Mouse (Mus musculus): ENCODE results near the gene Lin52. TPM values are rescaled to one million over a fixed set of nuclear protein-coding genes. Genes with fewer than 3 reads are reported as not detected.

Gene Lin52
- polyA plus RNA-seq, 1 experiment from 2014 or later, result 41.3 TPM

GRCm38 (mm10) chr12:84438697-84439096, 12.5 kb upstream of the Lin52 start:
- H3K4me3 ChIP-seq (replicated peaks), result no peak overlapping the region
- 82% methylated on average over 2 of the region's 2 CpGs for WGBS
- no peak for ATAC-seq
- 0 out of 2 replicates have a peak, but pooled peaks cover 2% of the 10 kb centered on the region for H3K9me3 ChIP-seq
- no peak overlapping the region for H3K27ac ChIP-seq
- peaks cover 5% of the 10 kb centered on the region; the same call in 1 of the 2 replicates for H3K36me3 ChIP-seq
- no peaks in the 10 kb centered on the region for H3K27me3 ChIP-seq
- H3K9ac ChIP-seq (replicated peaks), result no peak overlapping the region
- no peak overlapping the region for H3K4me2 ChIP-seq (replicated peaks)
- H3K4me1 ChIP-seq (replicated peaks), result no peaks in the 10 kb centered on the region

- no peak for ATAC-seq
- Histone ChIP-seq H3K4me3 (replicated peaks) (no peak overlapping the region), H3K4me1 (replicated peaks) (no peaks in the 10 kb centered on the region), H3K36me3 (peaks cover 3% of the 10 kb centered on the region; the same call in 1 of the 2 replicates), H3K9me3 (0 out of 2 replicates have a peak, but pooled peaks cover 2% of the 10 kb centered on the region), H3K27me3 (peaks cover 7% of the 10 kb centered on the region; the same call in 1 of the 2 replicates), H3K9ac (replicated peaks) (no peak overlapping the region), H3K4me2 (replicated peaks) (no peak overlapping the region), H3K27ac (no peak overlapping the region)
- 74% methylated on average over 4 of the region's 4 CpGs for WGBS
Measured at GRCm38 (mm10) chr12:84442526-84442925, 8.7 kb upstream of the Lin52 start.

GRCm38 (mm10) chr12:84447386-84447785, 3.8 kb upstream of the Lin52 start:
- WGBS, result 63% methylated on average over 1 of the region's 1 CpGs
- Histone ChIP-seq H3K9me3 (0 out of 2 replicates have a peak, but pooled peaks cover 2% of the 10 kb centered on the region), H3K36me3 (no peaks in the 10 kb centered on the region), H3K27me3 (peaks cover 7% of the 10 kb centered on the region; the same call in 1 of the 2 replicates), H3K27ac (no peak overlapping the region), H3K4me1 (replicated peaks) (peaks cover 15% of the 10 kb centered on the region), H3K9ac (replicated peaks) (no peak overlapping the region), H3K4me2 (replicated peaks) (no peak overlapping the region), H3K4me3 (replicated peaks) (no peak overlapping the region)
- ATAC-seq, result no peak

- no peak overlapping the region for H3K9ac ChIP-seq (replicated peaks)
- no peak overlapping the region for H3K4me2 ChIP-seq (replicated peaks)
- H3K36me3 ChIP-seq, result no peaks in the 10 kb centered on the region
- H3K9me3 ChIP-seq, result no peaks in the 10 kb centered on the region
- no peak for ATAC-seq
- WGBS, result 85% methylated on average over 6 of the region's 6 CpGs
- peaks cover 7% of the 10 kb centered on the region; the same call in 1 of the 2 replicates for H3K27me3 ChIP-seq
- H3K27ac ChIP-seq, result no peak overlapping the region
- H3K4me1 ChIP-seq (replicated peaks), result peaks cover 23% of the 10 kb centered on the region
- H3K4me3 ChIP-seq (replicated peaks), result no peak overlapping the region
Measured at GRCm38 (mm10) chr12:84448181-84448580, 3.0 kb upstream of the Lin52 start.

GRCm38 (mm10) chr12:84449887-84450286, 1.3 kb upstream of the Lin52 start:
- Histone ChIP-seq H3K4me1 (replicated peaks) (peaks cover 25% of the 10 kb centered on the region), H3K27ac (no peak overlapping the region), H3K4me3 (replicated peaks) (peak overlapping the region; percentile 66), H3K27me3 (peaks cover 7% of the 10 kb centered on the region; the same call in 1 of the 2 replicates), H3K36me3 (no peaks in the 10 kb centered on the region), H3K4me2 (replicated peaks) (peak overlapping the region; percentile 97), H3K9ac (replicated peaks) (no peak overlapping the region), H3K9me3 (no peaks in the 10 kb centered on the region)
- whole genome bisulfite sequencing, result 55% methylated on average over 10 of the region's 10 CpGs
- ATAC-seq, result no peak

- Histone ChIP-seq H3K27me3 (peaks cover 7% of the 10 kb centered on the region; the same call in 1 of the 2 replicates), H3K9me3 (no peaks in the 10 kb centered on the region), H3K36me3 (no peaks in the 10 kb centered on the region), H3K27ac (peak overlapping the region; percentile 32), H3K9ac (replicated peaks) (peak overlapping the region; percentile 74), H3K4me3 (replicated peaks) (peak overlapping the region; percentile 66), H3K4me2 (replicated peaks) (peak overlapping the region; percentile 97), H3K4me1 (replicated peaks) (peaks cover 25% of the 10 kb centered on the region)
- ATAC-seq, result no peak
- WGBS, result 0% methylated on average over 6 of the region's 6 CpGs
Measured at GRCm38 (mm10) chr12:84450351-84450717, 888 bp upstream of the Lin52 start.

GRCm38 (mm10) chr12:84451801-84452200, 579 bp downstream of the Lin52 start:
- Histone ChIP-seq H3K4me1 (replicated peaks) (peaks cover 25% of the 10 kb centered on the region), H3K4me3 (replicated peaks) (peak overlapping the region; percentile 66), H3K9ac (replicated peaks) (peak overlapping the region; percentile 70), H3K27me3 (peaks cover 4% of the 10 kb centered on the region; the same call in 1 of the 2 replicates), H3K36me3 (0 out of 2 replicates have a peak, but pooled peaks cover under 1% of the 10 kb centered on the region), H3K4me2 (replicated peaks) (peak overlapping the region; percentile 97), H3K9me3 (no peaks in the 10 kb centered on the region), H3K27ac (peak overlapping the region; percentile 55)
- ATAC-seq, result no peak
- under 1% methylated on average over 11 of the region's 11 CpGs for WGBS

- H3K4me3 ChIP-seq (replicated peaks), result no peak overlapping the region
- no peak overlapping the region for H3K9ac ChIP-seq (replicated peaks)
- 93% methylated on average over 3 of the region's 3 CpGs for WGBS
- peaks cover 15% of the 10 kb centered on the region for H3K4me1 ChIP-seq (replicated peaks)
- H3K27ac ChIP-seq, result no peak overlapping the region
- no peaks in the 10 kb centered on the region for H3K27me3 ChIP-seq
- no peak for ATAC-seq
- peaks cover 32% of the 10 kb centered on the region for H3K36me3 ChIP-seq
- H3K9me3 ChIP-seq, result no peaks in the 10 kb centered on the region
- no peak overlapping the region for H3K4me2 ChIP-seq (replicated peaks)
Measured at GRCm38 (mm10) chr12:84456911-84457310, 5.7 kb downstream of the Lin52 start.

GRCm38 (mm10) chr12:84459845-84460244, 8.6 kb downstream of the Lin52 start:
- Histone ChIP-seq H3K9me3 (no peaks in the 10 kb centered on the region), H3K36me3 (peaks cover 58% of the 10 kb centered on the region), H3K9ac (replicated peaks) (no peak overlapping the region), H3K27me3 (no peaks in the 10 kb centered on the region), H3K4me1 (replicated peaks) (no peaks in the 10 kb centered on the region), H3K4me2 (replicated peaks) (no peak overlapping the region), H3K4me3 (replicated peaks) (no peak overlapping the region), H3K27ac (no peak overlapping the region)
- ATAC-seq, result no peak
- 47% methylated on average over 1 of the region's 1 CpGs for WGBS

- Histone ChIP-seq H3K27ac (no peak overlapping the region), H3K9ac (replicated peaks) (no peak overlapping the region), H3K36me3 (peaks cover 61% of the 10 kb centered on the region), H3K27me3 (no peaks in the 10 kb centered on the region), H3K4me1 (replicated peaks) (no peaks in the 10 kb centered on the region), H3K4me2 (replicated peaks) (no peak overlapping the region), H3K4me3 (replicated peaks) (no peak overlapping the region), H3K9me3 (no peaks in the 10 kb centered on the region)
- ATAC-seq, result no peak
- WGBS, result 92% methylated on average over 5 of the region's 5 CpGs
Measured at GRCm38 (mm10) chr12:84461416-84461815, 10.2 kb downstream of the Lin52 start.

- Histone ChIP-seq H3K36me3 (peaks cover 55% of the 10 kb centered on the region), H3K4me1 (replicated peaks) (no peaks in the 10 kb centered on the region), H3K4me2 (replicated peaks) (no peak overlapping the region), H3K4me3 (replicated peaks) (no peak overlapping the region), H3K9ac (replicated peaks) (0 out of 2 replicates have a peak overlapping the region, but pooled peaks have one; percentile 29), H3K27me3 (no peaks in the 10 kb centered on the region), H3K27ac (no peak overlapping the region), H3K9me3 (no peaks in the 10 kb centered on the region)
- WGBS, result 92% methylated on average over 3 of the region's 3 CpGs
- ATAC-seq, result no peak
Measured at GRCm38 (mm10) chr12:84462856-84463255, 11.6 kb downstream of the Lin52 start.

- 3% methylated on average over 1 of the region's 1 CpGs for WGBS
- Histone ChIP-seq H3K36me3 (peaks cover 17% of the 10 kb centered on the region), H3K9ac (replicated peaks) (no peak overlapping the region), H3K4me2 (replicated peaks) (no peak overlapping the region), H3K4me1 (replicated peaks) (no peaks in the 10 kb centered on the region), H3K4me3 (replicated peaks) (no peak overlapping the region), H3K27me3 (no peaks in the 10 kb centered on the region), H3K27ac (no peak overlapping the region), H3K9me3 (no peaks in the 10 kb centered on the region)
- no peak for ATAC-seq
Measured at GRCm38 (mm10) chr12:84468701-84469100, 17.5 kb downstream of the Lin52 start.

- Histone ChIP-seq H3K9ac (replicated peaks) (no peak overlapping the region), H3K4me2 (replicated peaks) (no peak overlapping the region), H3K4me3 (replicated peaks) (no peak overlapping the region), H3K27me3 (peaks cover 8% of the 10 kb centered on the region; the same call in 1 of the 2 replicates), H3K9me3 (no peaks in the 10 kb centered on the region), H3K4me1 (replicated peaks) (no peaks in the 10 kb centered on the region), H3K36me3 (peaks cover 13% of the 10 kb centered on the region), H3K27ac (no peak overlapping the region)
- 95% methylated on average over 7 of the region's 7 CpGs for WGBS
- ATAC-seq, result no peak
Measured at GRCm38 (mm10) chr12:84478937-84479336, 27.7 kb downstream of the Lin52 start.
